Mouse (Mus musculus): Measurements from ENCODE around the gene Echdc1.
"Not testable (repeated sequence)": the region's sequence is repeated elsewhere in the genome, so short reads cannot be mapped to it uniquely, and the experiment has no call there.

Echdc1 gene

DNA sequence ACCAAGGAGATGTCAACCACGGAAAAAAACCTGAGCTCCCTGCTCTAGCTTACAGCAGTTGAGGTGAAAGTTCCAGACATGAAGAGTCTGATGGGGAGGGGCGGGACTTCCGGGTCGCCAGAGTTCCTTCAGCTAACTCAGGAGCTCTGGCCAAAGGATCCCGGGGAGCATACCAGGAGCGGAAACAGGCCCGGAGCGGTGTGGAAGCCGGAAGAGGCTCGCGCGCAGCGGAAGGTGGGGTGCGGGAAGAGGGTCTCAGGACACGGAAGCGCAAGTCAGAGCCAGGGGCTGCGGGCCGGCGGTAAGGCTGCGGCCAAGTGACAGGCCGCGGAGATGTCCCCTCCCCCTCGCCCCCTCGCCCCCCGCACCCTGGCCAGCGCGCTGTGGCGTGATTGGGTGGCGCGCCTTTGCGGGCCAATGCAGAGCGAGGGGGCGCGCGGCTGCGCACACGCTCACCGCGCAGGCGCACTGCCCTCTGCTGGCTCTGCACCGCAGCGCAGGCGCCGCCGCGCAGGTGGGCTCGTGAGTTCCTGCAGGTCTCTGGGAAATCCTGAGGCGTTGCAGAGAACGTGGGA lies at the start of gene Echdc1:
TSS of gene Echdc1 (plus strand) at position 103 of the 575 bp plus-strand sequence.
- DNase-seq: peak; percentile 86 to 93

DNA sequence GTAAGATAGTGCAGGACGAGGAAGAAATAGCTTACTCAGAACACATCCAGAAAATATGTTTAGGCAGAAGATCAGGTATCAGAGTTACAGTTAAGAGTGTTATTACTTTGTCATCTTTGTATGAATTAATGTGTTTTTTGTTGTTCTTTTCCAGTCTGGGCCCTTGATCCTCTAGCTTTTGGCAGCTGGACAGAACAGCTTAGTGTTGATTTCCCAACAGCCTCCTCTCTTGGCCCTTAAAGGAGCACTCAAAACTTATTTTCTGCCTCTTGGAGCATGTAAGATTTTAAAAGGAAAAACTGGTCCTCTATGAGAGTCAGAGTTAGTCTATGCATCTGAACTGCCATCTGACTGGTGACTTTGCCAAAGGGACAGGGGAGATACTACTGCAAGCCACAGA lies 31.2 kb upstream of the Echdc1 start:
- DNase-seq: no peak

DNA sequence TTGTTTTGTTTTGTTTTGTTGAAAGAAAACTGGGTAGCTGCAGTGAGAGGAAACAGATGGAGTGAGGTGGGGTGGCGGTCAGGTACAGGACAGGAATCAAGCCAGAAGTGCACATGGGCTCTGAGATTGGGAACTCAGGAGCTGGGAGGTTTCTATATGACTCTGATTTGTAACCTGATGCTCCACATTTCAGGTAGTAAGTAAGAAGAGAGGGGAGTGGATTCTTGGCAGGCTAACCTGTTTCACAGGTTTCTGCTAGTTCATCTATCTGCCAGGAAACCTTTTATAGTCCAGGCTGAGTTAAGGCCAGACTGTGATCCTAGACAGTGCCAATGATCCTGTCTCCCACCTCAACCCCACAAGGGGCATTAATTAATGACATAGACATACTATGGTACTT lies 27.2 kb upstream of the Echdc1 start:
- DNase-seq: no peak

DNA sequence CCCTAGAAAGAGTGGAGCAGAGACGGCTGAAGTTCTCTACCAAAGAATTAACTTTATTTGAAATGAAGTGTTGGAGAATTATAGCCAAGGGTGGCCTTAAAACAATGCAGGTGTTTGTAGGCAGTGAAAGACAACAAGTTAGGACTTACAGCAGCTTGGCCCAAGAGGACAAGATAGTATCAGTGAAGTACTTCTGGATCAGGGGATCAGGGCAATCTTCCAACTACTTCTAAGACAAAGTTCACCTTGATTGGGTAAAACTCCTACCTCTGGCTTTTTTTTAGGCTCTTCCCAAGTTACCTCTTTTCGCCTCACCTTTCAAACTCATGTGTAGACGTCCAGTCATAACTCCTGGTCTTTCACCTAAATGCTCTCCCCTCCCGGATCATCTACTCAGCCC lies 10.7 kb upstream of the Echdc1 start:
- DNase-seq: no peak

DNA sequence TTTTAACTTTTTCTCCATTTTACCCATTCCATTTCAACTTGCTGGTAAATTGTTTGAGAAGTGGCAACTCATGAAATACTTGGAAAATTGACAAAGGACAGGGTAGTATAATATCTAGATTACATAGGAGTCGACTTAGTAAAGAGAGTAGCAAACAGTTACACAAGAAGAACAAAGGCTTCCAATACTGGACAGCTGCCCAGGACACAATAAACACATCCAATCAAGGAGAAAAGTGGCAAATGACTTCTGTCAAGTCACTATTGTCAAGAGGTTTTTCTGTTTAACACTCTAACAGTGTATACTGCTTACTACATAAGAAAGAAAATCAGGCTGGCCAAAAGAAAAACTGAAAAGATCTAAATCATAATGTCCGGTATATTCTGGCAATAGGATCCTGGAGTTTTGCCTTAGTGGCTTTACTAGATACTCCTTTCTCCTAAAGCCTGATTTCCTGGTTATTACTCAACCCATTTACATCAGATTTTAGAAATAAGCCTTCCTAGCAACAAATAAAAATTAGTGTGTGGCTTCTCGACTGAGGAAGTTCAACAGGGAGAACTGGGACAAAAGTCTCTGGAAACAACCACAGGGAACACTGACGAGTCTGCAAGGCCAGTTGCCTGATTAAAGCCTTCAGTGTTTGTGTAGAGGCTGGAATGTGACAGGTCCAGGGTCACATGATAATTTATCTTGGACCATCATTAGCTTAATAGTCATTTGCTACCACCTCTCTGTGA lies 1.3 kb upstream of the Echdc1 start:
- no peak for DNase-seq

DNA sequence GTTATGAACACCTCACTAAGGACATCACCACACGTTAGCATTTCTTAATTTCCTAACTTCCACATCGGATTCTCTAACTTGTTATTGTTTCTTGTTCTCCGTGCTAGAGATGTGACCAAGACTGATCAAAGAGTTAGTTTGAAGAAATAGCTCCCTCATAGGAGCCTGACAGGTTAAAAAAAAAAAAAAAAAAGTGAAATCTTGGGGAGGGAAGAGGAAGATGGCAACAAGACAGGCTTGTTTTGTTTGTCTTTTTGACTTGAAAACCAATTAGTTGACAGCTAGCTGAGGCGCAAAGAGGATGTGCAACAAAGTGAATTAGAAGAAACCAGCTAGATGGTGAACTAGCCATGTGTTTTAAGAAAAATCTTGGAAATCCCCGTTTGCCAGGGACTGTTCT lies 939 bp downstream of the Echdc1 start:
- no peak for DNase-seq

DNA sequence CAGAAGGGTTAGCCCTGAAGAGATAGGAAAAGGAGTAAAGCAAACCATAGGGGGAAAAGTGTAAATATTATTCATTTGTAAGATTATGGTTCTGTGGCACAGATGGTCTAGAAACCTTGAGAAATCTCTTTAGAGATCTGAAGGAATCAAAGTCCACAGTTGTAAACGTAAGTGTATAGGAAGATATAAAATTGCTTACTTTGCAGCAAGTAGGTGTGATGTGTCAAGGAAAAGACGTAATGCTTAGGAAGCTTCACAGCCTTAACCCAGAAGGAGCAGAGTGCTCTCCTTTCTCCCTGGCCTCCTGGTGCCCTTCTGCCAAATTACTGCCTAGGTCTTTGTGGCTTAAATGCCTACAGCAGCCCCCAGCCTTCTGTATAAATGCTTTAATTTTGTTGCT lies 11.9 kb downstream of the Echdc1 start:
- DNase-seq: no peak

DNA sequence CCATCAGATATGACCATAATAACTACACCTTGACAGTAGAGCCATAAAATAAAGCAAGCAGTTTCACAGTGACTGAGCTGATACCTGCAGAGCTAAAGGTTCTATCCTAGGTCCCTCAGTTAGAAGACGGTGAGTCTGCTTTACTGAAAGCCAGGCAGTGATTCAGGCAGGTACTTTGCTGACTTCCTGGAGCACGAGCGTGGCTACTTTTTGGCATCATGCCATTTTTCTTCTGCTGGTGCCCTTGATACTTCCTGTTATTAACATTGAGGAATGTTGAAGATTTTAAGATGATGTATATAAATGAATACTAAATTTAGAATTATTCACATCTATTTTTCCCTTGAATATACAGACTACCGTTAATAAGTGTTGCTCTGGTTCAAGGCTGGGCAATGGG lies 20.9 kb downstream of the Echdc1 start:
- DNase-seq: no peak

DNA sequence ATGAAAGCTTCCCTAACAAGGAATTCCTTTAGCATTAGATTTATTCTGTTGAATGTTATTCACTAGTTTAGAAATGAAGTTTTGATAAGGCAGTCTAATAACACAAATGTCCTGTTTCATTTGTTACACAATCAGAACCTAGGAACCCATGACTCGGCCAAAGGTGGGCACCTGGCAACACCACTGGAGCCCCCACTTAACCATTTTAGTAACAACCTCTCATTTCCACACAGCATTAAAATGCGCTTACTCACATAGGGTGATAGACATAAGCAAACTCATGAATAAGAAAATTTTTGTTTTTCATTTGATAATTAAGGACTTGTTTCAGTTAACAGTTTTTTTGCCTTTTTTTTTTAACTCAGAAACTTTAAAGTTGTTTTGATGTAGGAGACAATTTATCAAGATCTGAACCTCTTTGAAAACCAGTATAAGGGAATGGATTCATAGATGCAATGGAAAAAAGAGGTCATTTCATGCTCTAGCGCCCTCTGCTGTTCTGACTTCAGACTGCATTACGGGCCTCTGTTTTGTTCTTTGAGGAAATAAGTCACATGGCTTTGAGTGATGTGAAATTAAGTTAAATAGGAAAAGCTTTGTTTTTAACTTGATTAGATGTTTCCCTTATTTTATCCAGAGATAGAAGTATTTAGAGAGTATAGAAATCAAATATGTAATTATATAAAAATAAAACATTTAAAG lies 25.5 kb downstream of the Echdc1 start:
- peak; percentile 74 to 76 for DNase-seq

DNA sequence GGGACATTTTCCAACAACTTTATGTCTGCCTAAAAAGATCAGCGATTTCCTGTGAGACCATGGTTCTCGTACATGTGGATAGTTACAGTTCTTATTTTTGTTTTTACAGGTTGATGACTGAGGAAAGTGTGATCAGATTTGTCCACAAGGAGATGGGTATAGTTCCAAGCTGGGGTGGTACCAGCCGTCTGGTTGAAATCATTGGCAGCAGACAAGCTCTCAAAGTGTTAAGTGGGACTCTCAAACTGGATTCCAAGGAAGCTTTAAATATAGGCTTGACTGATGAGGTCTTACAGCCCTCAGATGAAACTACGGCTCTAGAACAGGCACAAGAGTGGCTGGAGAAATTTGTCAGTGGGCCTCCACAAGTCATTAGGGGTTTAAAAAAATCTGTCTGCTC lies 31.3 kb downstream of the Echdc1 start:
- no peak for DNase-seq

DNA sequence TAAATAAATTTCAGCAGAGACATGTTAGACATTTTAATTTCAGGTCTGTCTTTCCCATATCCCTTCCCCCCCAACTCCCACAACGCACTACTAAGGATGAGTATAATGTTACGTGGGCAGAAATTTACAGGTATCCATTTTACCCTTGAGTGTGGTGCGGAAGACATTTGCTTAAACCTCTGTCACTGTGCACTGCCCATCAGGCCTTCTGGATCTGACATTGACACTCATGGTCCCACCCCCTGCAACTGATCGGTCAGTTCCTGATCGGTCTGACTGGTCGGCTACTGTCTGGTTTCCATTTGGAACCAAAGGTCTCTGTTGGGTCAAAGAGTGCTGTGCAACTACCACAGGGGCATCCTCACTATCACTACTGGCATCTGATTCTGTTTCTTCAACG lies 33.7 kb downstream of the Echdc1 start:
- no peak for DNase-seq

DNA sequence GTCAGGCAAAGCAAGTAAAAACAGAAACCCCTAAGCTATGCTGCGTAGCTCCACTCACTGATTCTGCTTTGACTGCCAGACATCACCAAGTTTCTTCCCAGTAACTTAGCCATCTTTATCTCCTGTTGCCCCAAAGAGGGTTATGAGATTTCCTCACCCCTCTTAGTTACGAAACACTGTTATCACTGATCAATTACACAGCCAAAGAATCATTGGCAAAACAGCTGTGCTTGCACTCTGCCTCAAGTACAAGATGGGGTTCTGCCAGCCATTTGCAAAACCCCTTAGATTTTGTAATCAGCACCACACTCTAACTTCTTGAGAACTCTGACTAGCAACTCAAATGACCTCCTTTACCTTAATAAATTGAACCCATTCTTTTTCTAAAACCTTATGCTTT lies 38.5 kb downstream of the Echdc1 start:
- DNase-seq: no peak

DNA sequence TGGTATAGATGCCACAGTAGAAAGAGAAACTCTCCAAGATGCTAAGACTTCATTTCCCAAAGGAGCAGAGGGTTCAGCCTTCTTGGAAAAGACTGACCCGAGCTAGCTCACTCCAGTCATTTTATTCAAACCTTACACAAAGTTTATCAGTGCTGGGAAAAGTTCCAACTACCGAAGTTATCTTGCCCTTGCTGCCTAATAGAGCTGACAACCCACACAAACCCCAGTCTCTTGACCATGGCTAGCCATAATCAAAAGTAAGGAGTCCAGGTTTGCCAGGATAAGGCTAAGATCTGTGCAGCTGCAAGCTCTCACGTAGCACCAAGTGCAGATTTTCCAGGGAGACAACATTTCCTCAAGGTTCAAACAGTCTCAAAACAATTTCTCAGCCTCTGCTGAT lies 39.6 kb downstream of the Echdc1 start:
- no peak for DNase-seq

DNA sequence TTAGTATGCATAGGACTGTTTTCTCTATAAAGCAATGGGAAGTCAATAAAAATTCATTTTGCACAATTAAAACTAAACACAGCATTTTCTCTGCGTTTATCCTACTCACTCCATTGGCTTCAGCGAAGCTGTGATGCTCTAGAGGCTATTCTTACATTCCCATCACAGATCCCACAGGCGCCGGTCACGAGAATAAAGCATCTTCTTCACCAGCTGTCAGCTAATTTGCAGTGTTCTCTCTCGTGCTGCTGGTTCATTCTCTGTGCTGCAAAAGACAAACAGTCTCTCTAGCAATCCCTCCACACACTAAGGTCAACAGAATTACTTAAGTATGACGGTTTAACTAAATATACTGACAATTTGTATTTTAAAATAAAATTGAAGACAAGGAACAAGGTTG lies 41.2 kb downstream of the Echdc1 start:
- no peak for DNase-seq

DNA sequence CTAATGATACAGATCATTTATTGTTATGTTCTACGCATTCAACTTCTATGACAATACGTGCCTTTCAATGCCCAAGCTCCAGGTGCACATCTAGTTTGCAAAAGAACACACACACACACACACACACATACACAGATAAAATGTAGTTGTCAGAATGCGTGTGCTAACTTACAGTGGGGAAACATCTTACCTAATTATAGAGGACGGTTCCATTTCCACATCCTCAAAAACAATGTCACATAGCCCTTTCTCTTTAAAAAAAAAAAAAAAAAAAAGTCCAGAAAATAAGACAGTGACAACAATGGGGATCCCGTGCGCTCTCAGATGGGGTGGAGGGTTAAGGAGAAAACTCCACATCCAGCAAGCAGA lies 48.1 kb downstream of the Echdc1 start:
- peak in 1 of 2 experiments; percentile 5 for DNase-seq

DNA sequence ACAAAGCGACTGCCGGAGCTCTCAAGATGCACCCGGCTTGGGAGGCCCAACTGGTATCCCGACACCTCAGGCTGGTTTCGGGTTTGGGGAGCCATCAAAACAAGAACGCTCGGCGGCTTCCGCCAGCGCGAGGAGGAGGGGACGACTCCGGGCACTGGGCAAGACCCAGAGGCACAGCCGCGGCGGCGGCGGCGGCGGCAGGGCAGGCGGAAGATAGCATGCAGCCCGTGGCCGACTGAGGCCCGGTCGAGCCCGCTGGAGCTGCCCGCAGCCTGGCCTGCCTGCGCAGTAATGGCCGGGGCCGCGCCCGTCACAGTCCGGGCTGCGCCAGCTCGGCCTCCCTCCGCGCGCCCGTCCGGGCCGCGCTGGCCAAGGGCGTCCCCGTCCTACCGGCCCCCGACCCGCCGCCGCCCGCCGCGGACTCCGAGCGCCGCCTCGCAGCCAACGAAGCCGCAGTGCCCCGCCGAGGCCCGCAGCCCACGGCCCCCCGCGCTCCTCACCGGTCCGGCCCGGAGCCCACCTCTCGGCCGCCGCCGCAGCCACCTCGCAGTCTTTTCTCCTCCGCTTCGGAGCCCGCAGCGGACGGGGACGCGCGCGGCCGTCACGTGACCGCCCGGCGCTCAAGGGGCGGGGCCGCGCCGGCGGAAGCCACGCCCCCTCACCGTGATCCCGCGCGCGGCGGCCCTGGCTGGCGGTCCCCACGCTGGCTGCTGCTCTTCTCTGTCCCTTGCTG lies 48.7 kb downstream of the Echdc1 start:
- peak; percentile 91 to 95 for DNase-seq

DNA sequence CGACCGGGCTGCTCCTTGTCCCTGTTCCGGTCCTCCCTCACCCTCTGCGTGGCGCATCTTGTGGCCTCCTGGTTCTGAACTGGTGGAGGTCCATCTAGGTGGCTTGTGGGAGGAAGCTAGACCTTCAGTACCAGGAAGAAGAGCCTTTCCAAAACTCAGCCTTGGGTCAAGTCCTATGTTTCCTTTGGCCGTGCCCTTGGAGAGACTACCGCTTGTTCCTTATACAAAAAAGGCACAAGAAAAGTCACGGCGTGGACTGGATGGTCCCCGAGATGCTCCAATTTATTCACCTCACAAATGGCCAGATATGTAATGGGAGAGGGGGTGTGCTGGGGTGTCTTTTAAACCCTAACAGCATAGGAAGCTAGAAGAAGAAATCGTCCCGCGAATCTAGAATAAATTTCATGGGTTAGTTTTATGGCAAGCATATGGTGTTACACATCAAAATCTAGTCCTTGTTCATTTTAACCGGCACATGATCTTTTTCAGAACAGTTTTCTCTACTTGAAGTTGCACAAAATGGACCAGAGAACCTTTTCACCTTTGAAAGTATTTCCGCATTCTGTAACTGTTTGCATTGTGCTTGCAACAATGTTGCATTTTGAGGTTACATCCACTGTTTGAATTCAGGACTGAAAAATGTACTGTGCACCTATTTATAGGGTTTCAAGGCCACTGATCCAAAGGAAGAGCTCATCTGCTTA lies 49.4 kb downstream of the Echdc1 start, which contains the start of gene Rnf146:
TSS of gene Rnf146 (minus strand) at position 246 of the 704 bp plus-strand sequence.
- DNase-seq: no peak

DNA sequence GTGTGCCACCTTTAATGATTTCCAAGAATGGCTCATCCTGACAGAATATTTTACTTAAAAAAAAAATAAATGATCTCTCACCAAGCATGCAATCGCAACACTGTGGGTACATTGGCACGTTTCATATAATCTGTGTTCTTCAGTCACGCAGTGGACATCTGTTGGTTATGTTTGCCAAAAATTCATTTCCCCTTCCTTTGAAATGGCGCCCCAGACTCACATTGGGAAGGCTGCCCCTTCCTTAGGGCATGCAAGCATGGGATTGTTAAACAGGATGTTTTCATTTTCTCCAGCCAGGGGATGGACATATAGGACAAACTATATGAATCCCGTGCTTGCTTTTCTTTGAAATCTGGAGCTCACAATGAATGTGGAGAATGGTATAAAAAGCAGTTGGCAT lies 61.1 kb downstream of the Echdc1 start:
- no peak for DNase-seq

DNA sequence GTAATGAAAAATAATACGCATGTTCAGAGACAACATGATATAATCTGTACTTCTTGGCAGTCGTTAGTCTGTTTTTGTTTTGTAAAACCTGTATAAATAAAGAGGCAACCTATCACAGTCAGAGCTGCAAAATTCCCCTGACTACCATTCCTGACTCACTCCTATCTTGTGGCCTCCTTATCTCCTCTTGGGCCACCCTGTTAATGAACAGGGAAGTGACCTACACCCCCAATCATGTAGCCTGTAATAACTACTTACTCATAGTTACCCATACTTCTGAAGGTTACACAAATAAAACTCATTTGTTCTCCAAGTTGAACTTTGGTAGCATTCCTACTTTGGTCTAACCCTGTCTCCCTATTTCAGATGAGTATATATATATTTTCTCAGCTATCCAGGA lies 68.6 kb downstream of the Echdc1 start:
- DNase-seq: no peak

DNA sequence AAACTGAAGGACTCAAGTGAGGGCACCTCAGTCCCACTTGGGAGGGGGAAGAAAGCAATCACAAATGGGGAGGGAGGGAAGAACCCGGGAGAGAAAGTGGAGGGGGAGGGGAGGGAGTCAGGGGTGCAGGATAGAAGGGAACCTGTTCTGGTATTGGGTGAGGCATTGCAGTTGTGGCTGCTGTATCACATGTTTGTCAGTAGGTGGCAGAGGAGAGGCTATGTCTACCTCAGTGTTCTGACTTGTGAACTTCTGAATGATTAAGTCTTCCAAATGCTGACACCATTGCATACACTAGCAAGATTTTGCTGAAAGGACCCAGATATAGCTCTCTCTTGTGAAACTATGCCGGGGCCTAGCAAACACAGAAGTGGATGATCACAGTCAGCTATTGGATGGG lies 81.9 kb downstream of the Echdc1 start:
- not testable (repeated sequence) for DNase-seq
